Comparison of ENCODE assay signal across 8 mouse cellular contexts in genomic region chr14:105922874-105923273, GRCm38 (mm10). TPM values are rescaled to one million over a fixed set of nuclear protein-coding genes. Genes with fewer than 3 reads are reported as not detected.
DNase-seq lines count a peak whose midpoint lies in the region; TF ChIP-seq lines count a peak whose summit lies in the region.
"Had no signal": no experiment of that assay in that cellular context is flagged by ENCODE, and none has a peak within 500 bp of the region (broad histone marks: within the 10 kb centered on the region; RNA-seq: fewer than 3 reads in every experiment).

No protein-coding gene starts in this region.

- peaks cover 7% of the 10 kb centered on the region; the same call in 1 of the 2 replicates for H3K27me3 ChIP-seq in embryonic facial prominence, embryonic 10.5 days (replicated peaks; ENCODE audit: low read depth, poor library complexity, severe bottlenecking)
- H3K27me3 ChIP-seq in cerebellum, adult 2 months (ENCODE audit: control insufficient read depth, insufficient read depth, low read length), result no peaks in the 10 kb centered on the region

- no peak overlapping the region for H3K4me3 ChIP-seq in embryonic facial prominence, embryonic 10.5 days
- H3K4me3 ChIP-seq in cerebellum, adult 2 months (replicated peaks; ENCODE audit: insufficient read depth, low read depth, low read length), result no peak overlapping the region
- H3K4me3 ChIP-seq: neural tube, embryonic 13.5 days had no signal

- peak overlapping the region; percentile 65 for H3K27ac ChIP-seq in embryonic facial prominence, embryonic 10.5 days (replicated peaks)
- no peak overlapping the region for H3K27ac ChIP-seq in cerebellum, adult 2 months (ENCODE audit: insufficient read depth, low read length)
- H3K27ac ChIP-seq: neural tube, embryonic 13.5 days had no signal

- no peaks in the 10 kb centered on the region for H3K36me3 ChIP-seq in embryonic facial prominence, embryonic 10.5 days (replicated peaks)
- H3K36me3 ChIP-seq: neural tube, embryonic 13.5 days had no signal

- H3K4me1 ChIP-seq in embryonic facial prominence, embryonic 10.5 days, result peaks cover 36% of the 10 kb centered on the region
- H3K4me1 ChIP-seq in cerebellum, adult 2 months (ENCODE audit: control insufficient read depth, insufficient read depth, low read length), result no peaks in the 10 kb centered on the region

- no peaks in the 10 kb centered on the region for H3K9me3 ChIP-seq in embryonic facial prominence, embryonic 10.5 days
- H3K9me3 ChIP-seq: neural tube, embryonic 13.5 days had no signal

- DNase-seq in 3134 (ENCODE audit: extremely low read depth, insufficient read length, low spot score) (peak; percentile 43), 416B (ENCODE audit: low read depth) (peak; percentile 98)
- DNase-seq in embryonic facial prominence, embryonic 10.5 days (ENCODE audit: low spot score), result peak; percentile 64
- DNase-seq in kidney, postnatal 4 days, result peak; percentile 38 to 60
- DNase-seq in telencephalon, adult 2 months (ENCODE audit: low read depth, low spot score), result peak; percentile 9
- DNase-seq in spleen, postnatal 14 days (ENCODE audit: low spot score in 2 of 2), result no peak
- DNase-seq in cerebellum, adult 2 months, result no peak

- TF ChIP-seq CTCF in cerebellum, adult 2 months (IDR thresholded peaks at IDR 0.05; ENCODE audit: borderline replicate concordance, insufficient read depth, low read depth, low read length), result no peak

- TF ChIP-seq POLR2A in cerebellum, adult 2 months (IDR thresholded peaks at IDR 0.05; ENCODE audit: borderline replicate concordance, insufficient read depth, low read length), result no peak

- 13% methylated on average over 8 of the region's 8 CpGs for WGBS in embryonic facial prominence, embryonic 10.5 days
- 32% methylated on average over 8 of the region's 8 CpGs for WGBS in cerebellum, adult 2 months

RNA-seq across cellular contexts. Expression of gene Spry2, which starts 26.3 kb away (rescaled TPM):
- polyA plus RNA-seq in embryonic facial prominence, embryonic 10.5 days (2016; fragmentation: Nextera tagmentation; extraction: Ambion mirVana), result 40.0 and 41.8 TPM in 2 replicates
- 38.1 and 39.8 TPM in 2 replicates for polyA plus RNA-seq in cerebellum, adult 2 months (2012; rRNA removed)

Comparison
In these comparisons a context has a peak if more than half of its experiments do, and no peak if none do; other contexts are left out.
1. DNase-seq: peak in 3134 (single experiment), 416B (single experiment), embryonic facial prominence, embryonic 10.5 days (single experiment), kidney, postnatal 4 days (2 of 2) and telencephalon, adult 2 months (single experiment); none in spleen, postnatal 14 days (0 of 2) and cerebellum, adult 2 months (0 of 2).